Mouse (Mus musculus): ENCODE measurements around the gene Tmem178. TPM values are rescaled to one million over a fixed set of nuclear protein-coding genes. Genes with fewer than 3 reads are reported as not detected.
A peak's percentile ranks its signal among the peaks of the same experiment; 100 is the strongest.
"Not testable (repeated sequence)": the region's sequence is repeated elsewhere in the genome, so short reads cannot be mapped to it uniquely, and the experiment has no call there.

The Tmem178 gene
- total RNA-seq, 2 experiments from 2014 or later = 110 to 111 TPM

DNA sequence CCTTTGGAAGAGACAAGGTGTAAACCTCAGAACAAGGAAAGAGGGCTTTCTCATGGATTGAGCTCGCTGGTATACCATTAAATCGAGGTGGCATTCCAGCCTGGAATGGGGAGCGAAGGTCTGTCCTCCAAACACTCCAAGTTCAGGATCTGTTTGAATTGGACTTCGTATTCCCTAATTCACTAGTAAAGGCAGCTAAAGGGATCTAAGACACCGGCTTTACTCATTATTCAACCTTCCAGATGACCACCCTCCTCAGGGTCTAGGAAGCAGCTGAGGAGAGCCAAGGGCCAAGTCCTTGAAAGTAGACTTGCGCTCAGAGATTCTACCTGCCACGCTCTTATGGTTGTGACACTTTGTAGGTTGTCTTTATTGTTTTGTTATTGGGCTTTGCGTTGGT is 1.1 kb downstream of the Tmem178 start:
- DNase-seq = not testable (repeated sequence)

DNA sequence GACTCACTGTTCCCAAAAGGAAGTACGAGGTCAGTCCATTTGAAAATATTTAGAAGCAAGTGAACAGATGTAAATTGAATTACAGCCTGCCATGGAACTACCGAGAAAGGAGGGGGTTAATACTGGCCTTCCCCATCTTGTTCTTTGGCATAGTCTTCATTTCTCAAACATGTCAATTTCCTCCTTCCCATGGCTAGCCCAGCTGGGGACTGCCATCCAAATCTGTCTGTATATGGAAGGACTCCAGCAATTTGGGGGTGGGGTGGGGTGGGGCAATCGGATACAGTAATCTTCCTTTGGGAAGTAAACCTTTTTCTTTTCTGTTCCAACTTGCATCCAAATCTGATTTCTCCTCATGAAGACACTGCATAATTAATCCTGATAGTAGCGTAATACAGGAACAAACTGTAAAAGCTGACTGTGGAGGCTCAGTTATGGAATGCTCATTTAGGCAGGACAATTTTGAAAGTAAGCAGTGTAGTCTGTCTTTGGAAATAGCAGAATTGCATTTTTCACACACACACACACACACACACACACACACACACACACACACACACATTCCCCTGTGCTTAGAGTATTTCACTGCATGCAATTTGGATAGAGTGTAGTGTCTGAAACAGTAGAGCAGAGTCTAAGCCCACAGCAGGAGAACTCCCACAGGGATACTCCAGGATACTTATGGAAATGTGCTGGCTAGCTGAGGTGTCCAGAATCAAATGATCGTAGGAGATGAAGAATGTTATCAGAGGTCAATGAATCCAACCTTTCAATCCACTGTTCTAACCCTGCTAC is 1.9 kb downstream of the Tmem178 start:
- no peak for DNase-seq

DNA sequence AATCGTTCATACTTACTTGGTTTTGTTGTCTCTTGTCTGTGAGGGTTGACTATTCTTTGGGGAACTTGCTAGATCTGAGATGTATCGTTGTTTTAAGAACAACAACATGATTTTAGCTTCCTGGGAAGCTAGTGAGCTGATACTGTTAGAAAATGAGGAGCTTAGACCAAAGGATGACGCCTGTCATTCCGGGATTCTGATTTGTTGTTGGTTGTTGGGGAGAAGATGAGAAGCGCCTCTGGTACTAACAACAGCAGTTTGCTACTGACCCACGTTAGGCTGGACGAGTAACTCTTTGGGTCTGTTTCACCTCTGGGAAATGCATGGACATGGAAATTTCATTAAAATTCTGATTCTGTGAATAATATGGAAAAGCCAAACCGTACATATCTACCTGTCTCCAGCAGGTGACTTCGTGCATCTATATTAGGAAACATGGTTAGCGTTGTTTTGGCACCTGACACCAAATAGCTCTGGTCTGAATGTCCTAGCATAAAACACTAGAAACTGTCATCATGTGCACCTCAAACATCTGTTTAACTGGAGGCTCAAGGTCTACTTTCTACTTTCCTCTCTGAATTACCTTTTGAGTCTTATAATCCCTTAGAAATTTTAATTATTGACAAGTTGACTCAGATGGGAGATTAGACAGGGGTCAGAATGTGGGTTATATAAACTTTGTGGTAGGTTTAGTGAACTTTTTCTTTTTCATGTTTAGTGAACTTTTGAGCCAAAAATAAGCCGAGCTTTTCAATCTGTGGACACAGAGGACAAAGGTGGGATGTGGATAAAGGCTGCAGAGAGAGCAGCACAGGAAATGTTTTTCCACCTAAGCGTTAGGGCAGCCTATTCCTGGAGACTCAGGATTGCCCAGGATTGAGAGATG is 2.9 kb downstream of the Tmem178 start:
- no peak for DNase-seq

DNA sequence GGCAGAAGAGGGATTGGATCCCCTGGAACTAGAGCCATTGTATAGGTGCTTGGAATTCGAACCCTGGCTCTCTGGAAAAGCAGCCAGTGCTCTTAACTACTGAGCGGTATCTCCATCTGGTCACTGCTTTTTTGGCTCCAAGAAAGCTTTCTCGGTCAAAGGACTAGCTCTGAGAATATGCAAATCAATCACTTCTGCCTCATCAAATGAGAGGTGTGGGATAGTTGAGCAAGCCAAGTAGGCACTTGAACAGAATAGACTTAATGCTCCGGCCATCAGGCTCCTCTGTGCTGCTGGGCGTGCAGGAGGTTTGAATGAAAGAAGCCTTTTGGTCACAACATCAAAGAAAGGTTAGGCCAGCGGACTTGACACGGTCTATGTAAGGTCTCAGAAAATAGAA is 5.0 kb downstream of the Tmem178 start:
- DNase-seq = no peak

DNA sequence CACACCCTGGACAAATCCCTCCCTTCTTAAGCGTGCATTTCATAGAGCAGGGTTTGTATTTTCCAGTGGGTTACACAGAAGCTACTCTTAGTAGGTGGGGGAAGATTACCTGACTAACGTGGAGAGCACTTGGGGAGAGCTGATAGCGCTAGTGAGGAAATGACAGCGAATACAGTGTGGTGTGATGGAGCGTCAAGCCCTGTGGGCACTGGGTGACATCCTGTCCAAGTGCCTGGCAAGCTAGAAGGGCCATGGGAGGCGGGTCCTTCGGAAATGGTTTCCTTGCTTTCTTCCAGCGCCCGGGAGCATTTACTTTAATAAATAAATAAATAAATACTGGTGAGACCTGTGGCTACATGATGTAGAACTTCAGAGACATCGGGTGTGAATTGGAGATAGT is 5.5 kb downstream of the Tmem178 start:
- no peak for DNase-seq

DNA sequence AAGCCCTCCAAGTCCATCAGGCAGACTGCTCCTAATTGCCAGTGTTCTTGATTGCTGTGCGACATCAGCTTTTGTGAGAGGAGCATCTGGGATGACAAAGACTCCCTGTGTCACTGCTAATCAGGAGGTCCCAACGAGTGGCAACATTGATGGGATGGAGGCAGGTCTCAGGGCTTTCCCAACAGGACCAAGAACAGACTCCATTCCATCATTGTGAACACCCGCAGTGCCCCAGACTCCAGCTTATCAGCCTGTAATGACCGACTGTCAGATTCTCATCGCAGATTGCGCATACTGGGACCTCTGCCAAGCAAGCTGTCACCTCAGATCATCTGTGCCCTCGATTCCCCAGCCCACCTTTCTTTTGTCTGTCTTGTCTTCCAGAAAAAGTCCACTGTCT is 7.9 kb downstream of the Tmem178 start:
- peak; percentile 71 to 74 for DNase-seq

DNA sequence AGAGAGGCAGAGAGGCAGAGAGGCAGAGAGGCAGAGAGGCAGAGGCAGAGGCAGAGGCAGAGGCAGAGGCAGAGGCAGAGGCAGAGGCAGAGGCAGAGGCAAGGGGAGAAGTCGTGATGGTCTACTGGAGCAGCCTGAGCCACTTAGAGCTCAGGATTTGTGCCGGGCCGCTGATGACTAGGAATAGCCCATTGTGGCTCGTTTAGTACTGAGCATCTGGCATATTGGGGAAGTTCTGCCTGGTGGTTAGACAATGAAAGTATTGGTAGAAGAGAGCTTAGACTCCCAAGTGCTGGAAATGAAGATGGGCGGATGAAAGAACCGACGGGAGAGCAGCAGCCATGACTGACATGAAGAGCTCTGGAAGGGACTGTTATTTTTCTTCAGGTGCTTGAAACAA is 11.0 kb downstream of the Tmem178 start:
- no peak for DNase-seq

DNA sequence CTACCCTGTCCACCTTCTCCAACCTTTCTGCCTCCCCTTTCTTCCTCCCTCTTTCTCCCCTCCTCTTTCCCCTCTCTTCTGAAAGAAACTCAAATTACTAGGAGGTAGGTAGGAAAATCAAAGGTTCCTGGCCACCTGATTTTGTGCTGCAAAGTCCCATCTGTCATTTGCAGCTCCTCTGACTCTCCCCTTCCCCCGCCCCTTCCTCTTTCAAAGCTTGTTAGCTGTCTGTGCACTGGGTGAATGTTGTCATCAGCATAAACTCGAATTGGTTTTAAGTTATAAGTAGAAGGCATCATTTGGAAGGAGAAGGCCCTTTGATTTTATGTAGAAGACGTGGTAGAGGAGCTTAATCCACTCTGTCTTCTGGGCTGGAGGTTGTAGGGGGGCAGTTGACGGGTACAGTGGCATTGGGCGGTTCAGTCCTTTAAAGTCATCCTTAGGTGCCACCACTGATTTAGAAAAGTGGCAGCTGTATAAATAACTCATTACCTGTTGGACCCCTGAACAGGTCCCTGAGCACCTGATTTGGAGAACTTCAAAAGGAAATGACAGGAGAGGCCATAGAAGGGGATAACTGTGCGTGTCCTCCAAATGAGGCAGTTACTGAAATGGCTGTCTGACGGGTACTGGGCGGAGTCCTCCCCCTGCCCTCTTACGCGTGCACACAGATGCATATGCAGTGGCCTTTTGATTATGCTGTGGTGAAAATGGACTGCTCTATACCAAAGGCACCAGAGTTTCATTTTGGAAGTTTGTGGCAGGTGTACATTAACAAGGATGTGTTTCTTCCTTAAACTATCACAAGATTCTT is 11.8 kb downstream of the Tmem178 start:
- DNase-seq = no peak

DNA sequence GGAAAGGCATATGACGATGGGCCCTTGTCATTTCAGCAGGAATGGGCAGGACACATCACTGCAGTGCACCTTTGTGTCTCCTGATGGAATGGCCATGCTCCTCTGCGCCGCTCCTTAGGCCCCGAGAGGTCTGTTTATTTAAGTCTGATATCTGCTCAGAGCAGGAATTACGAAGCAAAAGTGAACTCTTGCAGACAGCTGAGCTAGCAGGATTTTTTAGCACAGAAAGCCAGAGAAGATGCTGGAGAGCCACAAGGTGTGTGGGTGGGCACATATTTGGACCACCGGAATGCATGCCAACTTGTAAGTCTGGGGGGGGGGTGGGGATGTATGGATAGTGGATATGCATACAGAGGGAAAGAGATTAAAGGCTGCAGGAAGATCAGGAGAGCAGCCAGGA is 13.9 kb downstream of the Tmem178 start:
- DNase-seq = no peak

DNA sequence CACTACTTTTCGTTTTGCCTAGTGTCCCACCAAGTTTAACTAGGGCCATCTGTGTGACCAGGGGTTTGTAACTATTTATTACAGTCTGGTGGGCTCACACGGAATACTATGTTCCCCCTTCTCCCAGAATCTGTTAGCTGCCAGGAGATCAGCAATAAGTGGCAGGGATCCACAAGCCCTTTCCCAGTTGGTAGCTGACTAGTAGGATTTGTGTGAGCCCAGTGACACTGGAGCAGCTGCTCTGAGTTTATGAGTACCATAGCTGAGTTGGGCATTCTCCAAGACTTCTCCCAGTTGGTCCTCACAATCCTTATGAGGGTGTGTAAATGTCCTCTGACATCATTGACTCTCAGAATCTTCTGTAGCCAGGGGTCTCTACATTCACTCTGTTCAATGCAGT is 15.4 kb downstream of the Tmem178 start:
- DNase-seq = no peak

DNA sequence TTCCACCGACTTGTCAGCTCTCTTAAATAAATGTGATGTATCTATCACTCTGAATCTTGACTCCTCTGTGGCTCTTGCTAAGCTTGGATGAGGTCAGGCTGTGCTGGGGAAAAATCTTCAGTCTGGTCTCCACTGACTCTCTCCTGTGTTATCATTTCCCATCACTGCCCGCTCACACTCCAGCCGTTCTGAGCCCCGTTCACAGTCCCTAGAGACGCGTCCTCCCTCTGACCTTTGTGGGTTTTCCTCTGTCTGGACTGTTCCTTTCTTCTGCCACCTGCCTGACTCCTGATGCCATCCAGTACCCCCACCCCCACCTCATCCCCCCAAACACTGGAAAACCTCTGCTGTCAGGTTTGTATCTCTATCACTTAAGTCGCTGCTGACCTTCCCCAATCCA is 23.0 kb downstream of the Tmem178 start:
- no peak for DNase-seq

DNA sequence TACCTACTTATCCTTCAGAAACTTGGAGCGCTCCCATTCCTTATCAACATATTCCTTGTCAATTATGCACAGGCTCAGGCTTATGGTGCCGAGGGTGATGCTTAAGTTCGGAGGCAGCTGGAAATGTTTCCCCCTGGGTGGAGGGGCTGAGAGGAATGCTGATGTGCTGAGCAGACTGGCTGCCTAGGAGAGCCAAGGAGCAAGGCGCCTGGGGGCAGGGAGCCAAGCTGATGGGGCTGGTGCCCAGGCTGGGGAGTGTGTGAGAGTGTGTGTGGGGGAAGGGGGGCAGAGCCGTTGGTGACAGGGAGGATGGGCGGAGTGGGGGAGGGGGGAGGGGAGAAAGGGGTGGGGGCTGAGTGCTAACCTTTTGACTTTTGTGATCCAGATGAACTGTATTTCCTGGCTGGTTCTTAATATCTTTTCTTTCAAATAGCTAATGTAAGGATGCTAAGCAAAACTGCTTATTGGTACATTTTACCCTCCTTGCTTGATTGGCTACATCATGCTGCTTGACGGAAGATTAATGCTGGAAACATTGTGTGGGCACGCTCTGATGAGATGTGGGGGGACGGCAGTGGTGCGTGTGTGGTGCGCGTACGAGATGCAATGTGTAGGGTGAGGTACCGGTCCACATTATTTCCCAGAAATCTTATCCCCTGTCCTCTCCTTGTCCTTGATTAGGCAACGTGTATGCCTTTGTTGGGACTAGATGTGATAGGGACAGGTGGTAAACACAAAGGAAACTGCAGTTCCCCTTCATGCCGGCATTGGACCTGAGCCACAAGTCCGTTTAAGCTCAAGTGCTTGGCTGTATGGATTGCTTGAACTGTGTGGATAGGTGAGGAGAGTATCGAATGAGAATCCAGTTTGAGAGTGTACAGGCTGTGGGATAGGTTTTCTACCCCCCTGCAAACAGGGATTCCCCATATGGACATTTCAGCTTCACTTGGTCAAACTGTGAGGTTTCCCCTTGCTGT is 25.5 kb downstream of the Tmem178 start:
- DNase-seq = peak; percentile 65 to 67

DNA sequence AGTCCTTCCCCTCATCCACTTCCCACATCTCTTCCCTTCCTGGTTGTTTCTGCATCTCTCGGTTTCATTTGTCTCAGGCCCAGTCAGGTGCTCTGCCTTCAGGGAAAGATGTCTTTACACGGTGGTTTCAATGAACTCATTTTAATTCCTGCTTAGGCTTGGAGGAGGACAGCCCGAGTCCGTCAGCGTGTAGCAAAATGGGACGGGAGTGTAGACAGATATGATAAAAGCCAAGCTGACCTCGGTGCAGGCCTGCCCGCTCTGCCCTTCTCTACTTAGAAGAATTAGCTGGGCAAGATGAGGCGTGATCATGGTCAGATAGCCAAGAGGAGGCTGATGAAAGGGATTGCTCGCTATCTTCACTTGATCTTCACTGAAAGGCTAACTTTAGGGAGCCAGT is 26.3 kb downstream of the Tmem178 start:
- no peak for DNase-seq

DNA sequence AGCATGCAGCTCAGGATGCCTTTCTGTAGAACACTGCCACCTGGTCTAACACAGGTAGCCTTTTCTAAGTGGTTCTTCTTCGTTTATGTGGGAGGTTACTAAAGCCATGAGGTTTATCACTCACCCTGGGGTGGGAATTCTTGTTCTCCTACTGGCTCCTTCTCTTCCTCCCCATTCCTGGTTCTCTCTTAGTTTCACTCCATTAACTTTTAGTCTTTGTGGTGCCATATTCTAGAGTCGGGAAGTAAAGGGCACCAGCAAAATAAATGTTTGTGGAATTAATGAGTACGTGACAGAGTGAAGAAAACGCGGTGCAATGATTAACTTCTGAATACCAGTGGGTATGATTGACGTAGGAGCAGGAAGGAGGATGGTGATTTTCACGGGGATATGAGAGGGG is 28.5 kb downstream of the Tmem178 start:
- no peak for DNase-seq

DNA sequence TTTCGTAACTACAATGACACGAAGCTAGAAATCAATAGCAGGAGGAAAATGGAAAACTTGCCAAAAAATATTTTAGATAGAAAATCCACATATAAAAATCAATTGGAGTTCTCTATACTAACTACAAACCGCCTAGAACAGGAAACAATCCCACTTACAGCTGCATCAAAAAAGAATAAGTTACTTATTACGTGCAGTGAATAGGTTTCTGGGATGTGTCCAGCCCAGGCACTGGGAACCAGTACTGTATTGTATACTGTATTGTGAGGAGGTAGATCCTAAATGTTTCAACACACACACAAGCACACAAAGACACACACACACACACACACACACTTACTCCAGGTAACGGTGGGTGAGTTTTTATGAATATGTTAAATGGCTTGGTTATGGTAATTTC is 32.8 kb downstream of the Tmem178 start:
- DNase-seq = no peak

DNA sequence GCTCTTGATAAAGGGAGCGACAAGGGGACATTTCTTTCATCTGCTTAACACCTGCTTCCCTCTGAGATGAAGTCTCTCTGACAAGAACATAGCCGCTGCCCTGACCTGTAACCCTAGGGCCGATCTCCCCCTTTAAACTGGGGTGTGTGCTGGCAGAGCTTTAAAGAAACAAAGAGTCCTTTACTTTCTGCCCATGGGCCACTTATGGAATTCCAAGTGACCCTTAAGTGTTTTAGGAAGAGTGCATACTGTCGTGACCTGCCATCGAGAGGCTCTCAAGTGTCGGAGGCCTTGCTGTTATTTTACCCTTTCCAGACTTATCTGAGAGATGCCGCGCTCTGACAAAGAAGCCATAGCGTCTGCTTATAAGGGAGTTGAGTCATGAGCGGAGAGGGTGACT is 35.7 kb downstream of the Tmem178 start:
- DNase-seq = no peak

DNA sequence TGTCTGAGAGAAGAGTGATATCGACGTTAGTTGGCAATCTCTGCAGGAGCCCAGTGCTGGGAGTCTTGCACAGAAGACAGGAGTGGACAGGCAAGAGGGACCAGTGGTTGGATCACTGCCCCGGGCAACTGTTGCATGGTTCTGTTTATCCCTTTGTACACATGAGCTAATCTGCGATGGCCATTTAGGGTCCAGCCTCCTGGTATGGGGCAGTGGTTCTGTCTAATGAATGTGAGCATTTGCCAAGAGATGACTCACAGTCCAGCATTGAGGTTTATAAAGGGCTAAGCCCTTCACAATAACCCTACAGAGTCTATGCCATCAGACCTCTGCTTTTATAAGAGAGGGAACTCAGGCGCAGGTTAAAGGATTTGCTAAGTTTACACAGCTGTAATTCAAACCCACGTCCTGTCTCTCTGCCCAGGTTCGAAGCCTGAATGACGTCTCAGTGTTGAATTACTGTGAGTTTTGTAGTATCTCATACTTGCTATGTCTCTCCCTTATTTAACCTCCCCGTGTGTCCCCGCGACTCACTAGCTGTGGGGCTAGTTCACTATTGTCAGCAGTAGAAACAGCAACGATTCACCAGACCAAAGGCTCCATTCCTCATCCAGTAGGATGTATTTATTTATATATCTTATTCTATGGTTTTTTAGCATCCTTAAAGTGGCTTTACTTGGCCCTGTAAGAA is 37.4 kb downstream of the Tmem178 start:
- DNase-seq = no peak

DNA sequence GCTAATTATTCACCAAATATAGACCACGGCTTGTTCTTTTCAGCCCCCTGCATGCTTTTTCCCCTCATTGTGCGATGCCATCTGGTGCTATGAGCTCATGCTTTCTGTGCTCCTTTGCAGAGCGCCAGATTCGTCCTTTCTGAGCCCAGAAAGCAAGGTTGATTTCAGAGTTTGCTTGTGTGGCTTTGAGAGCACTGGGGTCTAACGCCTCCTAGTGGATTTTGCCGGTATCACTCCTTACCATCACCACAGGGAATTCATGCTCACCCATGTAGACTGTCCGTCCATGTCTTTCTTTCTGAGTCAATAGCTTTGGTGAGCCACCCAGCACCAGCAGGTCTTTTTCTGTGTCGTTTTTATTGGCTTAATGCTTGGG is 38.0 kb downstream of the Tmem178 start:
- peak; percentile 86 to 89 for DNase-seq

DNA sequence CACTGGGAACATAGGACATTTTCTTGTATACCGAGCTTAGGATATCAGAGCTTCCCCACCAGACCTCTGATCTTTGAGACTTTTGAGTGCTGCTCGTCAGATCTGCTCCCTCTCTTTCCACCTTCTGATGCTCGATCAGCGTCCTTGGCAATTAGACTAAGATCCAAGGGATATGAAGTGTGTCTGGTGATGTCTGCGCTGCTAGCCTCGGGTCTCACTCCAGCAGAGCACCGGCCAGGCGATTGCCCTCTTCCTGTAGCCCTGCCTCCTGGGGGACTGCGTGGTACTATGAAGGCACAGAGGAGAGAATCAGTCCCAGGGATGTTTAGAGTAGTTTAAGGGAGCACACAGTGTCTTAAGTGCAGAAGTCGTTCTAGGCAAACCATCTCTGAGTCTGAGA is 38.5 kb downstream of the Tmem178 start:
- no peak for DNase-seq

DNA sequence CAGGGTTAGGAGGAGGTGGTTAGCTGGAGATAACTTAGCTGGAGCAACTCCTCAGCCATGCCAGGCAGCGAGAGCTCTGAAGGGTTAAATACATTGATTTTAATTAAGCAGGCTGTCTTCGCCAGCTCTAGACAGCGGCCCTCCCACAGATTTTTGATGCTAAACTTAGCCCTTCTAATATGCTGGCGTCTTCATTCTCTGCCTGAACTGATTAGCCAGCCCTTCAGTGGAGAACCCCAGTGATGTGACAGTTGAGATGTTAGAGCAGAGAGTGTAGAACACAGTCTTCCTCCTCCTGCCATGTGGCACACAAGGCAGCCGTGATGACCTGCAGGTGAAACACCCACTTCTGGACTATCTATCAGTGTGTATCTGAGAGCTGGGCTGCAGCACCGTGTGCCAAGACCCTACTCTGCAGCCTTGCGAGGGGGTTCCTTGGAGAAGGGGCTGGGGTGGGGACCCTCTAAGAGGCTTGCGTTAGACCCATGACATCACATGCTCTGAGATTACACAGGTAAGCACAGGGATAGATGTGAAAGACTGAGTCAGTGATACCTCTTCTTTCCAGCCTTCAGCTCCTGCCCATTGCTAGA is 47.2 kb downstream of the Tmem178 start:
- no peak for DNase-seq

DNA sequence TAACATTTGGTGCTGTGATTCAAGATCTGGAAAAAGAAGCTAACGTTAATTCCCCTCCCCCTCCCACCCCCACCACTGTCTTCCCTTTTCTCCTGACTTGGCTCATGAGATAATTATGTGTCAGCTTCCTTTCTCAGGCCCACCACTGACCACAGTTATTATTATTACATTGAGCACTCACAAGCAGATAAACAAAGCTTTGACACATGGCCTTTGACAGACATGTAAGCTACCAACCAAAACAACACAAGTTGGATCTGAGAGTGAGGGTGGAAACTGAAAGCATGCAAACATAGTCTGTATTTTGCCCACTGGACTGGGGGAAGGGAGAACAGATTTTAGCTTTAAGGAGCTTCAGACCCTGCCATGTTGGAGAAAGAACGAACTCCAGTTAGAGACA is 52.8 kb downstream of the Tmem178 start:
- DNase-seq = no peak

All from layer of hippocampus, postnatal 36 days (tissue).